Mouse (Mus musculus): ENCODE measurements around the gene Klhdc4. TPM values are rescaled to one million over a fixed set of nuclear protein-coding genes. Genes with fewer than 3 reads are reported as not detected.

Gene Klhdc4
- 74.4 and 76.8 TPM in 2 replicates for polyA plus RNA-seq (2016; fragmentation: Nextera tagmentation; extraction: Ambion mirVana)

GRCm38 (mm10) chr8:121829048-121829776, at the start of gene Klhdc4:
Gene Klhdc4, minus strand, starts transcription at chr8:121829569.
- peaks cover 6% of the 10 kb centered on the region for H3K36me3 ChIP-seq (replicated peaks)
- DNase-seq (ENCODE audit: extremely low spot score, low spot score), result peak; percentile 90
- H3K9me3 ChIP-seq, result no peaks in the 10 kb centered on the region
- 0 out of 2 replicates have a peak, but pooled peaks cover 4% of the 10 kb centered on the region for H3K27me3 ChIP-seq (ENCODE audit: poor library complexity, severe bottlenecking)
- H3K4me3 ChIP-seq, result peak within 1 kb of the TSS; percentile 97
- WGBS, result under 1% methylated on average over 68 of the region's 68 CpGs
- H3K27ac ChIP-seq, result peak within 1 kb of the TSS; percentile 90
- peaks cover 19% of the 10 kb centered on the region for H3K4me1 ChIP-seq

- DNase-seq (ENCODE audit: extremely low spot score, low spot score), result no peak
- H3K4me3 ChIP-seq, result no peak overlapping the region
- WGBS, result 92% methylated on average over 7 of the region's 7 CpGs
- H3K27ac ChIP-seq, result no peak overlapping the region
- no peaks in the 10 kb centered on the region for H3K27me3 ChIP-seq (ENCODE audit: poor library complexity, severe bottlenecking)
- H3K4me1 ChIP-seq, result no peaks in the 10 kb centered on the region; the same call in 1 of the 2 replicates
- H3K9me3 ChIP-seq, result no peaks in the 10 kb centered on the region
- H3K36me3 ChIP-seq (replicated peaks), result peaks cover 33% of the 10 kb centered on the region
Observed at GRCm38 (mm10) chr8:121877828-121878480, 48.6 kb upstream of the Klhdc4 start.

DNA sequence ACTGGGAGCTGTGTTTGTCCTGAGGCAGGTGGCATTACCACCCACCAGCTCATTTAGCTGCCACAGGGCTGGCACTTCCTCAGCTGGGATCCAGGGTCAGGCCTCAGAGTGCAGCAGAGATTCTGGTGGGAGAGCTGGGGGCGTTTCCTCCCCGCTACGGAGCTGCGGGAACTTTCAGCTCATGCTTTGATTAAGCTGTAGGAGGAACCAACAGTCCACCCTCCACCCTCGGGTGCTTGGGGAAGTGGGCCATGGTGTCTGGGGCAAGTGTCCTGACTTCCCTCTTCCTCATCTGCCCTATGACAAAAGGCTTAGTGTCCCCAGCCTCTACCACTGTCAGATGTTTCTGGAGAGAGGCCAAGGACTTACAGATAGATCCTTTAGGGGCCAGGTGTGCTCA, 47.8 kb upstream of the Klhdc4 start:
- Histone ChIP-seq H3K27ac (no peak overlapping the region), H3K9me3 (no peaks in the 10 kb centered on the region), H3K27me3 (ENCODE audit: poor library complexity, severe bottlenecking) (0 out of 2 replicates have a peak, but pooled peaks cover 6% of the 10 kb centered on the region), H3K36me3 (replicated peaks) (peaks cover 26% of the 10 kb centered on the region), H3K4me3 (no peak overlapping the region), H3K4me1 (peaks cover 7% of the 10 kb centered on the region)
- WGBS, result 85% methylated on average over 5 of the region's 5 CpGs
- DNase-seq (ENCODE audit: extremely low spot score, low spot score), result no peak

GRCm38 (mm10) chr8:121875517-121875916, 46.1 kb upstream of the Klhdc4 start:
- no peak overlapping the region for H3K4me3 ChIP-seq
- WGBS, result 94% methylated on average over 9 of the region's 9 CpGs

GRCm38 (mm10) chr8:121875045-121875444, 45.7 kb upstream of the Klhdc4 start:
- 93% methylated on average over 3 of the region's 3 CpGs for WGBS
- no peak for DNase-seq (ENCODE audit: extremely low spot score, low spot score)
- Histone ChIP-seq H3K27me3 (ENCODE audit: poor library complexity, severe bottlenecking) (0 out of 2 replicates have a peak, but pooled peaks cover 6% of the 10 kb centered on the region), H3K27ac (no peak overlapping the region), H3K36me3 (replicated peaks) (0 out of 2 replicates have a peak, but pooled peaks cover 5% of the 10 kb centered on the region), H3K9me3 (no peaks in the 10 kb centered on the region), H3K4me3 (no peak overlapping the region), H3K4me1 (peaks cover 12% of the 10 kb centered on the region)

More at GRCm38 (mm10) chr8:121875517-121875916, 46.1 kb upstream of the Klhdc4 start:
- peaks cover 9% of the 10 kb centered on the region for H3K36me3 ChIP-seq (replicated peaks)
- no peak overlapping the region for H3K27ac ChIP-seq
- peaks cover 12% of the 10 kb centered on the region for H3K4me1 ChIP-seq
- no peaks in the 10 kb centered on the region for H3K9me3 ChIP-seq
- DNase-seq (ENCODE audit: extremely low spot score, low spot score), result no peak
- H3K27me3 ChIP-seq (ENCODE audit: poor library complexity, severe bottlenecking), result 0 out of 2 replicates have a peak, but pooled peaks cover 6% of the 10 kb centered on the region

GRCm38 (mm10) chr8:121874031-121874430, 44.7 kb upstream of the Klhdc4 start:
- WGBS, result 76% methylated on average over 9 of the region's 9 CpGs
- H3K4me1 ChIP-seq, result peaks cover 16% of the 10 kb centered on the region
- H3K4me3 ChIP-seq, result no peak overlapping the region
- DNase-seq (ENCODE audit: extremely low spot score, low spot score), result no peak
- H3K36me3 ChIP-seq (replicated peaks), result no peaks in the 10 kb centered on the region
- H3K9me3 ChIP-seq, result no peaks in the 10 kb centered on the region
- 0 out of 2 replicates have a peak, but pooled peaks cover 6% of the 10 kb centered on the region for H3K27me3 ChIP-seq (ENCODE audit: poor library complexity, severe bottlenecking)
- no peak overlapping the region for H3K27ac ChIP-seq

DNA sequence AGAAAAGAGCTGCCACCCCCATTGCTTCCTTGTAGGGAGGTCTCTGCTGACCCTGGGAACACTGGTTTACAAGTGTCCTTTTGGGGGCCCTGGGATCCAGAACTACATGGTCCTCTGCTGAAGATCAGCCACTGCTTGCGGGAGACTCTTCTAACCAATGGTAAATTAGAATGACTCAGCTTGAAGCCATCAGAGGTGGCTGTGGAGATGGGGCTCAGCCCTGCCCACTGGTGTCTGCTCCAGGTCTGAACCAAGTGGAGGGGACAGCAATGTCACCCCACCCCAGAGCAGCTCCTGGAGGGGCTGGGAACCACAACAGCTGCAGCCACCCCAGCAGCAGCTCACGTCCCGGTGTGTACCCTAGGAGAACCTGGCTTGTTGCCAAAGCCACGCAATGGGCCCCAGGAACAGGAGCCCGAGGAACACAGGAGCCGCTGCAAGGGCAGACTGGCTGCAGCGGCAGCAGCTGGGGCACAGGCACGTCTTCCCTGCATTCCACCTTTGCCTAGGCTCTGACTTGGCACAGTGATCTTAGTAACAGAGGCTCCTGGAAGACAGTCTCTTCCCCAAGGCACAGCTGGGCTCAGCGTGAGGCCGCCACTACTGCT, 42.6 kb upstream of the Klhdc4 start:
- H3K9me3 ChIP-seq, result no peaks in the 10 kb centered on the region
- H3K27me3 ChIP-seq (ENCODE audit: poor library complexity, severe bottlenecking), result 0 out of 2 replicates have a peak, but pooled peaks cover 6% of the 10 kb centered on the region
- peaks cover 18% of the 10 kb centered on the region for H3K4me1 ChIP-seq
- H3K27ac ChIP-seq, result 0 out of 2 replicates have a peak overlapping the region, but pooled peaks have one; percentile 48
- no peaks in the 10 kb centered on the region for H3K36me3 ChIP-seq (replicated peaks)
- WGBS, result 58% methylated on average over 10 of the region's 10 CpGs
- no peak for DNase-seq (ENCODE audit: extremely low spot score, low spot score)
- no peak overlapping the region for H3K4me3 ChIP-seq

GRCm38 (mm10) chr8:121870190-121870589, 40.8 kb upstream of the Klhdc4 start:
- no peak overlapping the region for H3K4me3 ChIP-seq
- 0 out of 2 replicates have a peak, but pooled peaks cover 6% of the 10 kb centered on the region for H3K27me3 ChIP-seq (ENCODE audit: poor library complexity, severe bottlenecking)

GRCm38 (mm10) chr8:121868896-121869295, 39.5 kb upstream of the Klhdc4 start:
- no peak overlapping the region for H3K27ac ChIP-seq
- no peak overlapping the region for H3K4me3 ChIP-seq
- no peaks in the 10 kb centered on the region for H3K9me3 ChIP-seq
- no peak for DNase-seq (ENCODE audit: extremely low spot score, low spot score)
- 0 out of 2 replicates have a peak, but pooled peaks cover 6% of the 10 kb centered on the region for H3K27me3 ChIP-seq (ENCODE audit: poor library complexity, severe bottlenecking)
- H3K4me1 ChIP-seq, result peaks cover 23% of the 10 kb centered on the region
- H3K36me3 ChIP-seq (replicated peaks), result no peaks in the 10 kb centered on the region
- WGBS, result 89% methylated on average over 7 of the region's 7 CpGs

More at GRCm38 (mm10) chr8:121870190-121870589, 40.8 kb upstream of the Klhdc4 start:
- Histone ChIP-seq H3K4me1 (peaks cover 23% of the 10 kb centered on the region), H3K27ac (no peak overlapping the region), H3K9me3 (no peaks in the 10 kb centered on the region), H3K36me3 (replicated peaks) (no peaks in the 10 kb centered on the region)
- DNase-seq (ENCODE audit: extremely low spot score, low spot score), result no peak
- 83% methylated on average over 2 of the region's 2 CpGs for WGBS

DNA sequence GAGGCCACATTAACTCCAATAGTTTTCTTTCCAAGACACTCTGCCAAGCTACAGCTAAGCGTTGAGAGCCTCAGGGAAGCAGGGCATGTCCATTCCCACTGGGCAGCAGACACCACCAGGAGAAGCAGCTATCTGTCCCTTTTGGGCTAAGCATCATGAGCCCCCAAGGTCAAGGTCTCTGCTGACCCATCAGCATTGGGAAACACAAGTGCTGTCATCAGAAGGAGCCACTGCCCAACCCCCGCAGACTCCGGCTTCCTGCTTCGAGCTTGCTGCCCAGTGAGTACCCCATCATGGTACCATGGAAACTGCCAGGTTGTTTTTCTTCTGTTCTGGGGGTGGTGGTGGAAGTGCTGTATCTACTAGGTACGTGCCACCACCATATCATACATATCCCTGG, 38.8 kb upstream of the Klhdc4 start:
- 0 out of 2 replicates have a peak, but pooled peaks cover 6% of the 10 kb centered on the region for H3K27me3 ChIP-seq (ENCODE audit: poor library complexity, severe bottlenecking)
- no peak for DNase-seq (ENCODE audit: extremely low spot score, low spot score)
- peaks cover 23% of the 10 kb centered on the region for H3K4me1 ChIP-seq
- 90% methylated on average over 5 of the region's 5 CpGs for WGBS
- H3K4me3 ChIP-seq, result no peak overlapping the region
- no peak overlapping the region for H3K27ac ChIP-seq
- H3K36me3 ChIP-seq (replicated peaks), result no peaks in the 10 kb centered on the region
- H3K9me3 ChIP-seq, result no peaks in the 10 kb centered on the region

DNA sequence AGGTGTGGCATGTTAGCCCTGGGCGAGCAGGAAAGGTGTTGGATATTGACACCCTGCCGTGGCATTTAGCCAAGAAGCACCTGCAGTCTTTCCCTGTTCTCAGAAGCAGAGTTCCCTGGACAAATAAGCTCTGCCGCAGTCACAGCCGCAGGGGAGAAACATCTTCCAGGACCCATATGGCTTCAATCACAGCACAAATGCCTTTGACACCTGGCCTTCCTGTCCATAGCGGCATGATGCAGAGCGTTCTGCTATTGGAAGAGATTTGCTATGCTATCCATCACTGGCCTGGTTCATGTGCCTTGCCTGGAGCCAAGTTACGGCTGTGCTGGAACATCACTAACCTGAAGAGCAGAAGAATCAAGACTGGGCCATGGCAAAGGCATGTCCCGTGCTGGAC, 36.0 kb upstream of the Klhdc4 start:
- Histone ChIP-seq H3K4me3 (no peak overlapping the region), H3K27ac (no peak overlapping the region), H3K27me3 (ENCODE audit: poor library complexity, severe bottlenecking) (no peaks in the 10 kb centered on the region), H3K9me3 (no peaks in the 10 kb centered on the region), H3K4me1 (0 out of 2 replicates have a peak, but pooled peaks cover 15% of the 10 kb centered on the region), H3K36me3 (replicated peaks) (no peaks in the 10 kb centered on the region)
- WGBS, result 77% methylated on average over 8 of the region's 8 CpGs
- no peak for DNase-seq (ENCODE audit: extremely low spot score, low spot score)

DNA sequence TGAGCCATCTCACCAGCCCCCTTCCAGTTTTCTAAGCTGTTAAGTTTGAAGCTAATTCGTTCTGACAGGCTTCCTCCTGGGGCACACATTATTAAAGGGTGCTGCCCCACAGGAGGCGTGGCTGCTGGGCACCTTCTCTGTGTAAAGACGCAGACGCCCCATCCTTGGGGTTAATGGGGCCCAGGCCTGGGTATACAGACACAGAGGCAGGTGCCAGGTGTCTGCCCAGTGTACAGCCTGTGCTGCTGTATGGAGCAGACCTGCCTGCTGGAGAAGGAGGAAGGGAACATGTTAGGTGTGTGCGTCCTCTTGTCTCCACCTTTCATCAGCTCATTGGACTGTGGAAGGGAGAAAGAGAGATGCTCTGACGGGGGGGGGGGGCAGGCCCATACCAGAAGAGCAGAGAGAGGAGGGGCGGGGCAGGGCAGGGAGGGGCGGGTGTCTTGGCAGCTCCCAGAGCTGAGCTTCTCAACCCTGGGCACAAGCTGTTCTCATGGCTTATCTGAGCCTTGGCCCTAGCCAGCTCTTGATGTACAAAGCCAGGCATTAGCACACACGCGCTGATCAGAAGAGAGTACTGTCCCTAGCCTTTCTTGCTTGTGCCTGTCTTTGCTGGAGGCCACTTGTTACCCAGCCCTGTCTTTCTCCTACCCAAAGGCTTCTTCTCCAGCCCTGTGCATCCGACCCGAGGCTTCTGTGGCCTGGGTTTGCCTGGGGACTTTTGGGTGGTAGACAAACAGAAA, 32.6 kb upstream of the Klhdc4 start:
- 71% methylated on average over 11 of the region's 12 CpGs for WGBS
- Histone ChIP-seq H3K27ac (no peak overlapping the region), H3K9me3 (no peaks in the 10 kb centered on the region), H3K4me1 (peaks cover 18% of the 10 kb centered on the region; the same call in 1 of the 2 replicates), H3K27me3 (ENCODE audit: poor library complexity, severe bottlenecking) (no peaks in the 10 kb centered on the region), H3K36me3 (replicated peaks) (no peaks in the 10 kb centered on the region), H3K4me3 (no peak overlapping the region)
- no peak for DNase-seq (ENCODE audit: extremely low spot score, low spot score)
